ENCODE assay signal across 31 mouse cellular contexts in the genomic region with DNA sequence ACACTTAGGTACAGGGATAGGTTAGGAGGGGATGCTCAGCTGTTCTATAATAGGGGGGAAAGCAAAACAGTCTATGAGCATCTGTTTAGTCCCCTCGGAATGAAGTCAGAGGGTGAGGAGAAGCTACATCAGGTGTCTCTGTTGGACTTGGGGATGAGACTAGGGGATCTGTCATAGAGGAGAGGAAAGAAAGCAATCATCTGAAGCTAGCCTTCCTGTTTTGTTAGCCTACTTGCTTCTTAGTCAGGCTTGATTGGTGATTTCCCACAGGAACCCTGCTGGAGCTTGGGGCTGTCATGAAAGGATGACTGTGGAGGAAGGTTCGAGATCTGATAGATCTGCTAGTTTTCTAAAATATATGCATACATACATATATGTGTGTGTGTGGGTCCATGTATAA.
"Had no signal": no experiment of that assay in that cellular context is flagged by ENCODE, and none has a peak within 500 bp of the region (broad histone marks: within the 10 kb centered on the region; RNA-seq: fewer than 3 reads in every experiment).

No protein-coding gene starts in this region.

- H3K4me2 ChIP-seq: limb, embryonic 12.5 days; limb, embryonic 13.5 days; limb, embryonic 15.5 days; liver, embryonic 11.5 days; liver, embryonic 12.5 days; liver, embryonic 13.5 days; liver, embryonic 15.5 days; lung, embryonic 14.5 days; lung, embryonic 15.5 days; midbrain, embryonic 11.5 days; midbrain, embryonic 12.5 days; midbrain, embryonic 13.5 days; midbrain, embryonic 15.5 days had no signal

- H3K4me3 ChIP-seq: limb, embryonic 10.5 days; limb, embryonic 12.5 days; limb, embryonic 13.5 days; limb, embryonic 15.5 days; liver, embryonic 12.5 days; liver, embryonic 13.5 days; liver, embryonic 15.5 days; lung, embryonic 15.5 days; megakaryocyte, embryonic 14.5 days; midbrain, embryonic 10.5 days; midbrain, embryonic 12.5 days; midbrain, embryonic 13.5 days; midbrain, embryonic 15.5 days; myocyte had no signal

- H3K4me1 ChIP-seq: limb, embryonic 10.5 days; limb, embryonic 12.5 days; limb, embryonic 13.5 days; limb, embryonic 15.5 days; liver, embryonic 12.5 days; liver, embryonic 13.5 days; liver, embryonic 15.5 days; lung, embryonic 15.5 days; megakaryocyte, embryonic 14.5 days; midbrain, embryonic 10.5 days; midbrain, embryonic 12.5 days; midbrain, embryonic 13.5 days; midbrain, embryonic 15.5 days had no signal

- H3K9me3 ChIP-seq: limb, embryonic 10.5 days; limb, embryonic 12.5 days; limb, embryonic 13.5 days; limb, embryonic 15.5 days; liver, embryonic 12.5 days; liver, embryonic 13.5 days; liver, embryonic 15.5 days; lung, embryonic 15.5 days; midbrain, embryonic 10.5 days; midbrain, embryonic 12.5 days; midbrain, embryonic 13.5 days; midbrain, embryonic 15.5 days had no signal

- H3K36me3 ChIP-seq: limb, embryonic 10.5 days; limb, embryonic 12.5 days; limb, embryonic 13.5 days; limb, embryonic 15.5 days; liver, embryonic 12.5 days; liver, embryonic 13.5 days; liver, embryonic 15.5 days; lung, embryonic 15.5 days; midbrain, embryonic 10.5 days; midbrain, embryonic 12.5 days; midbrain, embryonic 13.5 days; midbrain, embryonic 15.5 days had no signal

- DNase-seq: left cerebral cortex, postnatal 4 days; liver; liver, embryonic 13.5 days; liver, postnatal 0 days; lung, adult 18-20 months; lung, adult 2 months; lung, embryonic 14.5 days; lung, postnatal 10 days; lung, postnatal 14 days; lung, postnatal 36 days; lung, postnatal 4 days; midbrain, embryonic 14.5 days had no signal

- H3K9ac ChIP-seq: limb, embryonic 12.5 days; limb, embryonic 13.5 days; limb, embryonic 15.5 days; liver, embryonic 12.5 days; liver, embryonic 13.5 days; liver, embryonic 14.5 days; liver, embryonic 15.5 days; liver, postnatal 0 days; lung, embryonic 14.5 days; lung, embryonic 15.5 days; midbrain, embryonic 12.5 days; midbrain, embryonic 13.5 days; midbrain, embryonic 15.5 days had no signal

- H3K27ac ChIP-seq: limb, embryonic 10.5 days; limb, embryonic 12.5 days; limb, embryonic 13.5 days; limb, embryonic 15.5 days; liver, embryonic 12.5 days; liver, embryonic 13.5 days; liver, embryonic 14.5 days; liver, embryonic 15.5 days; lung, embryonic 15.5 days; macrophage; midbrain, embryonic 10.5 days; midbrain, embryonic 12.5 days; midbrain, embryonic 13.5 days; midbrain, embryonic 15.5 days had no signal

- ATAC-seq: liver, embryonic 12.5 days; liver, postnatal 0 days; lung, postnatal 0 days; midbrain, embryonic 13.5 days; midbrain, embryonic 15.5 days; midbrain, embryonic 16.5 days had no signal

- H3K27me3 ChIP-seq: limb, embryonic 12.5 days; limb, embryonic 13.5 days; limb, embryonic 15.5 days; liver, embryonic 12.5 days; liver, embryonic 13.5 days; liver, embryonic 15.5 days; lung, embryonic 15.5 days; megakaryocyte, embryonic 14.5 days; midbrain, embryonic 12.5 days; midbrain, embryonic 13.5 days; midbrain, embryonic 15.5 days had no signal
